Mouse (Mus musculus): Measurements from ENCODE around the gene Sdc1. TPM values are rescaled to one million over a fixed set of nuclear protein-coding genes. Genes with fewer than 3 reads are reported as not detected.
A peak's percentile ranks its signal among the peaks of the same experiment; 100 is the strongest.

The Sdc1 gene
- polyA plus RNA-seq, 1 experiment from 2014 or later: 18.1 TPM

DNA sequence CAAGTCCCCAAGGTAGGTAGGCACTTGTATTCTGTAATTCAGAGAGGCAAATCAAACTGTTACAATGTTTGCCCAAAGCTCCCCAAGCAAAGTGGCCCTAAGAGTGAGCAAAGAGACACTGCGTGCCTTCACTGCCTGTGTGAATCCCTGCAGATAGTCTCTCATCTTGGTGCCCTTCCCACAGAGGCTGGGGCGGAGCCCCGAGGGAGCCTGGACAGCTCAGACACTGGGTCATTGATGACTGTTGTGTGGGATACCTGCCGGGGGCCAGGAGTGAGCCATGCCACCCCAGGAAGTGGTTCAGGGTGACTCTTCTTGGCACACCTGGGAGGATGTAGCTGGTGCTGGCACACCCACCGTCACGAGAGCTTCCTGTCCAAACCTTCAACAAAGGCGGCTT is 10.1 kb upstream of the Sdc1 start:
- Histone ChIP-seq H3K9me3 (ENCODE audit: control insufficient read depth, low read length) (no peaks in the 10 kb centered on the region), H3K4me1 (replicated peaks; ENCODE audit: control insufficient read depth, insufficient read depth, low read length) (no peaks in the 10 kb centered on the region), H3K36me3 (replicated peaks; ENCODE audit: control insufficient read depth, insufficient read depth) (peaks cover 10% of the 10 kb centered on the region; the same call in 1 of the 2 replicates), H3K4me3 (replicated peaks; ENCODE audit: low read length) (no peak overlapping the region), H3K9ac (no peak overlapping the region), H3K27me3 (ENCODE audit: control insufficient read depth, insufficient read depth, low read length) (no peaks in the 10 kb centered on the region), H3K4me2 (replicated peaks) (no peak overlapping the region), H3K27ac (no peak overlapping the region)
- 88% methylated on average over 7 of the region's 7 CpGs for WGBS
- DNase-seq (ENCODE audit: low spot score): no peak
- 0 out of 2 replicates have a peak, but pooled peaks have one; percentile 3 for ATAC-seq (ENCODE audit: low FRiP score)

DNA sequence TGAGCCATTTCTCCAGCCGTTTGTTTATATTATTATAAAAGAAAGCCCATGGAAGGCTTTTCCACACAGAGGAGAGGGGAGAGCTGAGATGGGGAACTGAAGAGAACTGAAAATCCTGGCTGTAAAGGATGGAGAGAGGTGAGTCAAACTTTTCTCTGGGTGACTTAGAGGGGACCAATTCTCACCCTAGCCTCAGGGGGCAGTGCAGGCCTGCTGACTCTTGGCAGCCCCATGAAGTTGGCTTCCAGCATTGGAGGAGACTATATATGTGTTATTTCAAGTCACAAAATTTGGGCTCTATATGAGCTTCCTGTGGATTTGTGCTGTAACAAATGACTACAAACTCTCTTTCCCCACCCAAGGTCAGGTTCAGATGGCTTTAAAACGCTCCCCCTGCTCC is 8.5 kb upstream of the Sdc1 start:
- H3K4me1 ChIP-seq (replicated peaks; ENCODE audit: control insufficient read depth, insufficient read depth, low read length): no peaks in the 10 kb centered on the region
- WGBS: 76% methylated on average over 2 of the region's 2 CpGs

DNA sequence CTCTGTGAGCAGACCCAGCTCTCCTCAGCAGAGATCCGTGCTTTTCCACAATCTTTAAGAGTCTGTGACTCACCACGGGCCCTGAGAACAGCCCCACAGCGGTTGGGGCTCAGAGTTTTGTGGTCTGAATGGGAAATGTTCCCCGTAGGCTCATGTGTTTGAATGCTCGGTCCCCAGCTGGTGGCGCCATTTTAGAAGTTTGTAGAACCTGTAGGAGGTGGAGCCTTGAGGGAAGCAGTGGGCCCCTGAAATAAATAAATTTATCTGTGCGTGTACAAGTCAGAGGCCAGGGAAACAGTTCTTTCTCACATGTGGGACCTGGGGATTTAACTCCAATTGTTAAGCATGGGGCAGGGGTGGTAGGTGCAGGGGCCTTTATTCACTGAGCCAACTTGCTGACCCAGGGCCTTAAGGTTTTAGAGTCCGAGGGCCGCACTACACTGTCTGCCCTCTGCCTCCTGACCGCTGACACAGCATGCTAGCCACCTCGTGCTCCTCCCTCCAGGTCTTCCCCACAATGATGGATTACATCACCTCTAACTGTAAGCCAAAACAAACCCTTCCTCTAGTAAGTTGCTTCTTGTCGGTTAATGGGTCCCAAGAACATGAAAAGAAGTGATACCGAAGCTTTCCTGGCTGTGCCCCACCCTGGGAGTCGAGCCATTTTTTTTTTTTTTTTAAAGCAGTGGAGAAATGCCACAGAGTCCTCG is 6.7 kb upstream of the Sdc1 start:
- no peak overlapping the region for H3K4me3 ChIP-seq (replicated peaks; ENCODE audit: low read length)
- H3K9ac ChIP-seq: no peak overlapping the region
- 83% methylated on average over 15 of the region's 15 CpGs for WGBS
- no peaks in the 10 kb centered on the region for H3K27me3 ChIP-seq (ENCODE audit: control insufficient read depth, insufficient read depth, low read length)
- H3K36me3 ChIP-seq (replicated peaks; ENCODE audit: control insufficient read depth, insufficient read depth): no peaks in the 10 kb centered on the region
- H3K4me2 ChIP-seq (replicated peaks): no peak overlapping the region
- DNase-seq (ENCODE audit: low spot score): no peak
- no peaks in the 10 kb centered on the region for H3K9me3 ChIP-seq (ENCODE audit: control insufficient read depth, low read length)
- ATAC-seq (ENCODE audit: low FRiP score): no peak
- H3K4me1 ChIP-seq (replicated peaks; ENCODE audit: control insufficient read depth, insufficient read depth, low read length): no peaks in the 10 kb centered on the region
- H3K27ac ChIP-seq: no peak overlapping the region

More for the DNA sequence above, 8.5 kb upstream of the Sdc1 start:
- H3K4me2 ChIP-seq (replicated peaks): no peak overlapping the region
- ATAC-seq (ENCODE audit: low FRiP score) (no peak), DNase-seq (ENCODE audit: low spot score) (no peak)
- 0 out of 2 replicates have a peak, but pooled peaks cover under 1% of the 10 kb centered on the region for H3K36me3 ChIP-seq (replicated peaks; ENCODE audit: control insufficient read depth, insufficient read depth)
- H3K27me3 ChIP-seq (ENCODE audit: control insufficient read depth, insufficient read depth, low read length): no peaks in the 10 kb centered on the region
- H3K4me3 ChIP-seq (replicated peaks; ENCODE audit: low read length): no peak overlapping the region
- no peak overlapping the region for H3K27ac ChIP-seq
- no peak overlapping the region for H3K9ac ChIP-seq
- no peaks in the 10 kb centered on the region for H3K9me3 ChIP-seq (ENCODE audit: control insufficient read depth, low read length)

DNA sequence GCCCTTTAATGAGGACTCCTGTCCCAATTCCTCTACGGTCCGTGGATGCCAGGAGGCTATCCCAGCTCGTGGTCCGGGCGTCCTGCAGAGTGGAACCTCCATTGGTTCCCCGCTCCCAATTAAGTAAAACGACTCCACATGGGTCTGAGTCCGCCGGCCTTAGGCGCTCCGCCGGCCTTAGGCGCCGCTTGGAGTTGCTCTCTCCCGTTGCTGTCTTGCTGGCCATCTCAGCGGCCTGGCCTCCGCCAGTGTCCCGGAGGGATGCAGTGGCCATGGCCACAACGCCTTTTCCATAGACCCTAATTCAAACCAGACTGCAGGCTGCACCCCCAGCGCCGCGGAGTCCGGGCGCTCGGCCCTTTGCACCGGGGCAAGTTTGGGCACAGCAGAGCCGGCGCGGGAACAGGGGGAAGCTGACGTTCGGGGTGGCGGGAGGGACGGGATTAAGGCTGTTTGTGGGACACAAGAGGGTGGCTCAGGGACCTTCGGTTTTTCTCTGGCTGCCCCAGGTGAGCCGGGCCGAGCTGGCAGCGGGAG is 789 bp downstream of the Sdc1 start:
- Histone ChIP-seq H3K27me3 (ENCODE audit: control insufficient read depth, insufficient read depth, low read length) (no peaks in the 10 kb centered on the region), H3K9me3 (ENCODE audit: control insufficient read depth, low read length) (no peaks in the 10 kb centered on the region), H3K4me1 (replicated peaks; ENCODE audit: control insufficient read depth, insufficient read depth, low read length) (peaks cover 17% of the 10 kb centered on the region; the same call in 1 of the 2 replicates), H3K27ac (peak overlapping the region; percentile 72), H3K9ac (peak overlapping the region; percentile 75), H3K36me3 (replicated peaks; ENCODE audit: control insufficient read depth, insufficient read depth) (no peaks in the 10 kb centered on the region), H3K4me3 (replicated peaks; ENCODE audit: low read length) (peak overlapping the region; percentile 71), H3K4me2 (replicated peaks) (peak overlapping the region; percentile 98)
- peak; percentile 15 for ATAC-seq (ENCODE audit: low FRiP score)
- WGBS: under 1% methylated on average over 36 of the region's 37 CpGs
- DNase-seq (ENCODE audit: low spot score): no peak

DNA sequence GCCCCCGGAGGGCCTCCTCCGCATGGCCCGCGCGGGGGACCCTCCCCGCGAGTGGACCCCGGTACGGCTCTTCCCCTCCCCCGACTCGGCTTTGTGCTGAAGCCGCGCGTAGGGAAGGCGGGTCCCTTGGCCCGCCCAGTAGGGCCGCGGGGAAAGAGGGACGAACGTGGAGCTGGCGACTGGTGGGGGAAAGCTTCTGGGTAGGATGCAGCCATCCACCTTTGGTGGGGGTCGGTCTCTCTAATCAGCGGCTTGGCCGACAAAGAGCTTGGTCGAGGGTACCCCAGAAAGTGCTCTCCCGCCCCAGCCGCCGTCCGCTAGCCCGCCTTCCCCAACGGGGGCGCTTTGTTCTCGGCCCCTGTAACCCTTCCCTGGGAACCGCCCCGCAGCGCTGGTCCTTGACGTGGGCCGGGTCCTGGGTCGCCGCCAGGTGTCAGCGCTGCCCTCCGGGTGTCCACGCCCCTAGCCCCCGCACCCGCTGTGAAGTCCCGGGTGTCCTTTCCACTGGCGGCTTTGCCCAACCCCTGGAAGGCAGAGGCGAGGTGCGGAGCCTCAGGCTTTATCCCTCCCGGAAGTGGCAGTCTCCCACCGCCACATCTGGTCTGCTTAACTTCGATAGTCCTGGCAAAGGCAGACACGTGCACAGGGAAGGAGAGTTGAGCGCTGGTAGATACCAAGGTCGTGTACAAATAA is 1.5 kb downstream of the Sdc1 start:
- no peaks in the 10 kb centered on the region for H3K9me3 ChIP-seq (ENCODE audit: control insufficient read depth, low read length)
- under 1% methylated on average over 50 of the region's 55 CpGs for WGBS
- peaks cover 17% of the 10 kb centered on the region; the same call in 1 of the 2 replicates for H3K4me1 ChIP-seq (replicated peaks; ENCODE audit: control insufficient read depth, insufficient read depth, low read length)
- H3K9ac ChIP-seq: peak overlapping the region; percentile 75
- no peaks in the 10 kb centered on the region for H3K36me3 ChIP-seq (replicated peaks; ENCODE audit: control insufficient read depth, insufficient read depth)
- no peaks in the 10 kb centered on the region for H3K27me3 ChIP-seq (ENCODE audit: control insufficient read depth, insufficient read depth, low read length)
- H3K4me3 ChIP-seq (replicated peaks; ENCODE audit: low read length): peak overlapping the region; percentile 71
- DNase-seq (ENCODE audit: low spot score) (peak; percentile 39), ATAC-seq (ENCODE audit: low FRiP score) (peak; percentile 45)
- H3K4me2 ChIP-seq (replicated peaks): peak overlapping the region; percentile 98
- H3K27ac ChIP-seq: peak overlapping the region; percentile 72

DNA sequence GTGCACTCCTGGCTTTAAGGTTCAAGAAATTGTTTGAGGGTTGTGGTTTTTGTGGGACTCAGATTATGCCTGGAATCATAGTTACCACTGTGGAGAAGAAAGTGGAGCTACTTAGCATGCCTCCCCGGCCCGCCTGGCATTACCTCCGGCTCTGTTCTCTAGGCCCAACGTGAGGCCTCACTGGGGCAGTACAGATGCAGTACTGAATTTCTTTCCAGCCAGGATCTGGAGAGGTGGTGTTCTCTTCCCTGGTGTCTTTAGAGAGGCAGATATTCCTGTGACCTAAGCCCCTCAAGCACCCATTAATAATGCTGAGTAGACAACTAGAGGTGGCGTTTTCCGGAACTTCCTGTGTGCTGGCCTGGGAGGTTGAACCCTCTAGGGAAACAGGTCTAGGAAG is 2.2 kb downstream of the Sdc1 start:
- DNase-seq (ENCODE audit: low spot score): no peak
- Histone ChIP-seq H3K9ac (peak overlapping the region; percentile 75), H3K27me3 (ENCODE audit: control insufficient read depth, insufficient read depth, low read length) (no peaks in the 10 kb centered on the region), H3K4me1 (replicated peaks; ENCODE audit: control insufficient read depth, insufficient read depth, low read length) (peaks cover 17% of the 10 kb centered on the region; the same call in 1 of the 2 replicates), H3K4me3 (replicated peaks; ENCODE audit: low read length) (peak overlapping the region; percentile 71), H3K9me3 (ENCODE audit: control insufficient read depth, low read length) (no peaks in the 10 kb centered on the region), H3K4me2 (replicated peaks) (peak overlapping the region; percentile 98), H3K27ac (no peak overlapping the region), H3K36me3 (replicated peaks; ENCODE audit: control insufficient read depth, insufficient read depth) (no peaks in the 10 kb centered on the region)
- ATAC-seq (ENCODE audit: low FRiP score): no peak
- whole genome bisulfite sequencing: 22% methylated on average over 6 of the region's 6 CpGs

DNA sequence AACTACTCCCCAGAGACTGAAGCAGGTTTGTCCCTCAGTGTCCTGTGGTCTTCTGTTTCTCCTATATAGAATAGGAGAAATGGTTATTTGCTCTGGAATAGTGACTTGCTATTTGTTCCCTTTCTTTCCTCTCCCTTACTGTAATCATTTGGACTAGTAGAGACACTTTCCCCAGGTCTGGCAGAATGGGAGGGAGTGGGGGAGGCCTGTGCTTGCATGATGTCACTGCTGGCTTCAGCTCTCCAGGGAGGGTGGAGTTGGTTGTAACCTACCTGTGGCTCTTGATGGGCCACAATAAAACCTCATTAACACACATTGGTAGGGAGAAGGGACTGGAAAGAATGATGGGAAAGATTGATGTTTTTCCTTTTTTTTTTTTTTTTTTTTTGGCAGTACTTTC is 3.1 kb downstream of the Sdc1 start:
- Histone ChIP-seq H3K27me3 (ENCODE audit: control insufficient read depth, insufficient read depth, low read length) (no peaks in the 10 kb centered on the region), H3K4me1 (replicated peaks; ENCODE audit: control insufficient read depth, insufficient read depth, low read length) (peaks cover 17% of the 10 kb centered on the region; the same call in 1 of the 2 replicates), H3K27ac (no peak overlapping the region), H3K9ac (no peak overlapping the region), H3K9me3 (ENCODE audit: control insufficient read depth, low read length) (no peaks in the 10 kb centered on the region), H3K4me3 (replicated peaks; ENCODE audit: low read length) (no peak overlapping the region), H3K4me2 (replicated peaks) (no peak overlapping the region), H3K36me3 (replicated peaks; ENCODE audit: control insufficient read depth, insufficient read depth) (no peaks in the 10 kb centered on the region)
- DNase-seq (ENCODE audit: low spot score) (no peak), ATAC-seq (ENCODE audit: low FRiP score) (no peak)

DNA sequence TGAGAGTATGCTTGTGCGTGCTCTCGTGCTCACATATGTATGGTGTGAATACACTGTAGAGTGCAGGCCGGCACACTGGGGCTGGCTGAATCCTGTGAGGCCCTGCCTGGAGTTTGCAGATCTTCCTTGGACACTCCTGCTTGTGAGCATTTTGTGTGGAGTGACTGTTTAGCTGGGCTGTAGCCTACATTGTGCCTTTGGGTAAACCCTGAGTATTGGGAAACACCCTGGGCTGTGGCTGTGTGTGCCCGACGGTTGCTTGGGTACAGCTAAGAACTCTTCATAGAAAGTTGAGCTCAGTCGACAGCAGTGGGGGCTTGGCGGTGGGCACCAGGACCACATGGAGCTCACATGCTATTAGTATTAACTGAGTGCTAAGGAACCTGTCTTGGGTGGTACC is 5.1 kb downstream of the Sdc1 start:
- Histone ChIP-seq H3K4me2 (replicated peaks) (no peak overlapping the region), H3K9ac (no peak overlapping the region), H3K9me3 (ENCODE audit: control insufficient read depth, low read length) (no peaks in the 10 kb centered on the region), H3K4me1 (replicated peaks; ENCODE audit: control insufficient read depth, insufficient read depth, low read length) (peaks cover 13% of the 10 kb centered on the region; the same call in 1 of the 2 replicates), H3K27me3 (ENCODE audit: control insufficient read depth, insufficient read depth, low read length) (no peaks in the 10 kb centered on the region), H3K27ac (no peak overlapping the region), H3K36me3 (replicated peaks; ENCODE audit: control insufficient read depth, insufficient read depth) (no peaks in the 10 kb centered on the region), H3K4me3 (replicated peaks; ENCODE audit: low read length) (no peak overlapping the region)
- DNase-seq (ENCODE audit: low spot score): no peak
- no peak for ATAC-seq (ENCODE audit: low FRiP score)
- whole genome bisulfite sequencing: 92% methylated on average over 7 of the region's 7 CpGs

DNA sequence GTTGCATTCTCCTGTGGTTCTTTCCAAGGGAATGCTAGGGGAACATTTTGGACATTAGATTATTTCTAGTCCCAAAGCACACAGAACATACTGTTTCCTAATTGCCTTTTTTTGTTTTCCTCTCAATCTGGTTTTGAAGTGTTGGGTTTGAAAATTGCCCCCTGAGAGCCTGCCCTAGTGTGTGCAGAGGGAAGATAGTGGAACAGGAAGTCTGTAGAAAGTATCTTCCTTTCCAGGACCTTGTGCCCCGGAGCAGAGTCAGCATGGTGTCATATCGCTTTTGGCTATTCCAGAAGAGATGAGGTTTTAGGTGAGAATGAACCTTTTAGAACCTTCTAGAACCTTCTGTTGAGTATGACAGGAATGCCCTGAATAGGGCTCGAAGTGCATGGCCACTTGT is 5.6 kb downstream of the Sdc1 start:
- Histone ChIP-seq H3K4me1 (replicated peaks; ENCODE audit: control insufficient read depth, insufficient read depth, low read length) (peaks cover 13% of the 10 kb centered on the region; the same call in 1 of the 2 replicates), H3K36me3 (replicated peaks; ENCODE audit: control insufficient read depth, insufficient read depth) (no peaks in the 10 kb centered on the region), H3K4me2 (replicated peaks) (no peak overlapping the region), H3K27ac (no peak overlapping the region), H3K27me3 (ENCODE audit: control insufficient read depth, insufficient read depth, low read length) (no peaks in the 10 kb centered on the region), H3K9ac (no peak overlapping the region), H3K9me3 (ENCODE audit: control insufficient read depth, low read length) (no peaks in the 10 kb centered on the region), H3K4me3 (replicated peaks; ENCODE audit: low read length) (no peak overlapping the region)
- 89% methylated on average over 3 of the region's 3 CpGs for WGBS
- no peak for ATAC-seq (ENCODE audit: low FRiP score)
- no peak for DNase-seq (ENCODE audit: low spot score)

Data from hindbrain, embryonic 14.5 days (tissue).